Mouse (Mus musculus) midbrain, embryonic 16.5 days (tissue): ENCODE results near the gene Gm281. TPM values are rescaled to one million over a fixed set of nuclear protein-coding genes. Genes with fewer than 3 reads are reported as not detected.
A peak's percentile ranks its signal among the peaks of the same experiment; 100 is the strongest.

ENCODE experiments used
- ATAC-seq: fragments of 200-750 bp; cut with Nextera tagmentation; 2 replicates; pipeline ENCODE4 v1.8.0; 2017; ENCODE audit warnings: moderate TSS enrichment
- H3K27ac ChIP-seq: fragments of 300-500 bp; sonication (generic); 2 replicates; pipeline ENCODE4 v1.5.1; 2014; ENCODE audit warnings: mild to moderate bottlenecking, low read length, mixed read lengths
- H3K27me3 ChIP-seq: fragments of 300-500 bp; sonication (generic); 2 replicates; pipeline ENCODE4 v1.6.1; 2014; ENCODE audit warnings: low read depth, low read length, mixed read lengths; ENCODE audit not compliant: control insufficient read depth, insufficient read depth
- H3K36me3 ChIP-seq: fragments of 300-500 bp; sonication (generic); 2 replicates; pipeline ENCODE4 v1.6.1; 2014; ENCODE audit warnings: mild to moderate bottlenecking, low read length, moderate library complexity, mixed read lengths; ENCODE audit not compliant: control insufficient read depth, insufficient read depth
- H3K4me1 ChIP-seq: fragments of 300-500 bp; sonication (generic); 2 replicates; pipeline ENCODE4 v1.6.1; 2014; ENCODE audit warnings: mild to moderate bottlenecking, low read length, mixed read lengths; ENCODE audit not compliant: control insufficient read depth, insufficient read depth
- H3K4me2 ChIP-seq: fragments of 300-500 bp; sonication (generic); 2 replicates; pipeline ENCODE4 v1.6.1; 2014; ENCODE audit warnings: mild to moderate bottlenecking, low read length, mixed read lengths
- H3K4me3 ChIP-seq: fragments of 300-500 bp; sonication (generic); 2 replicates; pipeline ENCODE4 v1.5.1; 2014; ENCODE audit warnings: low read depth, mild to moderate bottlenecking, low read length, moderate library complexity, mixed read lengths
- H3K9ac ChIP-seq: fragments of 300-500 bp; sonication (generic); 2 replicates; pipeline ENCODE4 v1.6.1; 2014; ENCODE audit warnings: low read depth, low read length, mixed read lengths
- H3K9me3 ChIP-seq: fragments of 300-500 bp; sonication (generic); replicated peaks from 2 replicates; pipeline ENCODE4 v1.6.1; 2014; ENCODE audit warnings: mild to moderate bottlenecking, low read length, mixed read lengths; ENCODE audit not compliant: control insufficient read depth, poor library complexity, severe bottlenecking
- WGBS: fragments of 180-500 bp; shearing (Covaris S2); extraction: QIAGEN DNeasy Blood & Tissue Kit; methylation state at CpG from one replicate; pipeline ENCODE4 v1.1.7; 2014; 5-methylcytosine and 5-hydroxymethylcytosine counted together
- polyA plus RNA-seq: library from polyadenylated mRNA; unstranded; fragments of >200 nt; fragmentation: Nextera tagmentation; extraction: Ambion mirVana; gene quantifications from 2 replicates; pipeline ENCODE4 v1.2.1, GENCODE M21; 2015

The Gm281 gene
- polyA plus RNA-seq, 1 experiment from 2014 or later = not detected

- 89% methylated on average over 7 of the region's 7 CpGs for WGBS
- Histone ChIP-seq H3K4me1 (no peaks in the 10 kb centered on the region), H3K27me3 (no peaks in the 10 kb centered on the region), H3K9ac (no peak overlapping the region), H3K4me3 (no peak overlapping the region), H3K27ac (no peak overlapping the region), H3K36me3 (peaks cover 26% of the 10 kb centered on the region), H3K4me2 (no peak overlapping the region), H3K9me3 (no peaks in the 10 kb centered on the region)
- no peak for ATAC-seq
These were observed 34.1 kb upstream of the Gm281 start for GRCm38 (mm10) chr14:13948345-13948744.

- 92% methylated on average over 4 of the region's 4 CpGs for WGBS
- Histone ChIP-seq H3K9ac (no peak overlapping the region), H3K36me3 (peaks cover 19% of the 10 kb centered on the region), H3K27ac (no peak overlapping the region), H3K27me3 (no peaks in the 10 kb centered on the region), H3K9me3 (no peaks in the 10 kb centered on the region), H3K4me1 (no peaks in the 10 kb centered on the region), H3K4me2 (no peak overlapping the region), H3K4me3 (no peak overlapping the region)
- no peak for ATAC-seq
These were observed 30.4 kb upstream of the Gm281 start for GRCm38 (mm10) chr14:13944686-13945085.

GRCm38 (mm10) chr14:13934052-13934371 lies 19.7 kb upstream of the Gm281 start:
- no peak overlapping the region for H3K4me3 ChIP-seq
- H3K27me3 ChIP-seq = no peaks in the 10 kb centered on the region
- ATAC-seq = no peak
- H3K9ac ChIP-seq = no peak overlapping the region
- 0 out of 2 replicates have a peak, but pooled peaks cover 5% of the 10 kb centered on the region for H3K4me1 ChIP-seq
- WGBS = 53% methylated on average over 5 of the region's 5 CpGs
- peaks cover 3% of the 10 kb centered on the region; the same call in 1 of the 2 replicates for H3K9me3 ChIP-seq
- H3K36me3 ChIP-seq = no peaks in the 10 kb centered on the region
- H3K27ac ChIP-seq = no peak overlapping the region
- H3K4me2 ChIP-seq = peak overlapping the region; percentile 60

GRCm38 (mm10) chr14:13933290-13934051 lies 19.2 kb upstream of the Gm281 start:
- no peak overlapping the region for H3K27ac ChIP-seq
- peak overlapping the region; percentile 31 for H3K4me3 ChIP-seq
- no peaks in the 10 kb centered on the region for H3K36me3 ChIP-seq
- peak overlapping the region; percentile 60 for H3K4me2 ChIP-seq
- peak overlapping the region; percentile 45 for H3K9ac ChIP-seq
- WGBS = 29% methylated on average over 28 of the region's 31 CpGs
- peaks cover 3% of the 10 kb centered on the region; the same call in 1 of the 2 replicates for H3K9me3 ChIP-seq
- peak; percentile 87 for ATAC-seq
- H3K27me3 ChIP-seq = no peaks in the 10 kb centered on the region
- H3K4me1 ChIP-seq = 0 out of 2 replicates have a peak, but pooled peaks cover 5% of the 10 kb centered on the region

- Histone ChIP-seq H3K4me1 (no peaks in the 10 kb centered on the region), H3K27me3 (no peaks in the 10 kb centered on the region), H3K27ac (no peak overlapping the region), H3K36me3 (no peaks in the 10 kb centered on the region), H3K9me3 (no peaks in the 10 kb centered on the region), H3K4me3 (no peak overlapping the region), H3K4me2 (no peak overlapping the region), H3K9ac (no peak overlapping the region)
- peak; percentile 91 for ATAC-seq
- WGBS = 36% methylated on average over 3 of the region's 3 CpGs
These were observed 3.4 kb upstream of the Gm281 start for GRCm38 (mm10) chr14:13917630-13918029.

DNA sequence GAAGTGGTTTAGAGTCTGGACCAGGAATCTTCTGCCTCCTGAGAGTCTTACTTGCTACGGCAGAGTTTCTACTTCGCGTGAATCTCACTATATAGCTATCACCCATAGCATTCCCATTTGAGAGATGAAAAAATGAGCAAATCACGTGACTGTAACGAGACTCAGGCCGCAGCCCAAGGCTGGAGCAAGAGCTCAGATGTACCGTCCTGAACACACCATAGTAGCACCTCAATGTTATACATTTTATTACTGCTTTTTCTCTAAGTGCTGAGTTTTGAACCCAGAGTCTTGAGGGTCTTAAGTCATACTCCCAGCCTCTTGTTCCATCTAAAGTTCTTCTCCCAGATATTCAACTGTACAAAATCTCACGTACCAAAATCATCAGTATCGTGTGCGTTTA lies 2.9 kb upstream of the Gm281 start:
- ATAC-seq = peak; percentile 21; the same call in 1 of the 2 replicates
- WGBS = 90% methylated on average over 10 of the region's 10 CpGs

GRCm38 (mm10) chr14:13915207-13915606 lies 929 bp upstream of the Gm281 start:
- Histone ChIP-seq H3K27me3 (no peaks in the 10 kb centered on the region), H3K9me3 (no peaks in the 10 kb centered on the region), H3K4me2 (no peak overlapping the region), H3K4me1 (no peaks in the 10 kb centered on the region), H3K27ac (no peak overlapping the region), H3K36me3 (no peaks in the 10 kb centered on the region), H3K4me3 (no peak overlapping the region), H3K9ac (no peak overlapping the region)
- peak; percentile 47 for ATAC-seq
- WGBS = 56% methylated on average over 4 of the region's 4 CpGs

More for the DNA sequence above, 2.9 kb upstream of the Gm281 start:
- H3K27ac ChIP-seq = no peak overlapping the region
- no peak overlapping the region for H3K9ac ChIP-seq
- no peaks in the 10 kb centered on the region for H3K27me3 ChIP-seq
- H3K4me2 ChIP-seq = no peak overlapping the region
- H3K4me1 ChIP-seq = no peaks in the 10 kb centered on the region
- no peaks in the 10 kb centered on the region for H3K9me3 ChIP-seq
- no peaks in the 10 kb centered on the region for H3K36me3 ChIP-seq
- H3K4me3 ChIP-seq = no peak overlapping the region

DNA sequence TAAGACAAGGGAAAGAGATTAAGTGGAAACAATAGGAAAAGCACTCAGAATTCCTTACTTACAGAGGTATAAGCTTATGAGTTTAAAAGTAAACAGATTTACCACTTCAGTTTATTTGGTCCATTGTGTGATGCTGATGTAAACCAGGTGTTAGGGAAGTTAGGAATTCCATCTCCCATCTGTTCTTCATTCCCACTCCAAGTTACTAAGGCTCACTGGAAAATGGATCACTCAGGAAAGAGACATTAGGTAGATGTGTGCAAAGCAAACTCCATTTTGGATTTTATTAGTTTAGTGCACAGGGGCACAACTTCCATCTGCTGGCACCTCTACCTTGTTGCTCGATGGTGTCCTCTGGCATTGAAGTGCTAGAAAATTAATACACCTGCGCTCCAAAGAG lies 4.1 kb downstream of the Gm281 start:
- no peak for ATAC-seq

GRCm38 (mm10) chr14:13907145-13907544 lies 7.1 kb downstream of the Gm281 start:
- Histone ChIP-seq H3K4me1 (no peaks in the 10 kb centered on the region), H3K27ac (no peak overlapping the region), H3K9ac (no peak overlapping the region), H3K36me3 (no peaks in the 10 kb centered on the region), H3K4me2 (no peak overlapping the region), H3K9me3 (no peaks in the 10 kb centered on the region), H3K27me3 (no peaks in the 10 kb centered on the region), H3K4me3 (no peak overlapping the region)
- 86% methylated on average over 7 of the region's 7 CpGs for WGBS
- ATAC-seq = no peak

More for the DNA sequence above, 4.1 kb downstream of the Gm281 start:
- H3K9me3 ChIP-seq = no peaks in the 10 kb centered on the region
- H3K4me1 ChIP-seq = no peaks in the 10 kb centered on the region
- no peak overlapping the region for H3K4me2 ChIP-seq
- H3K27me3 ChIP-seq = no peaks in the 10 kb centered on the region
- no peaks in the 10 kb centered on the region for H3K36me3 ChIP-seq
- H3K27ac ChIP-seq = no peak overlapping the region
- no peak overlapping the region for H3K4me3 ChIP-seq
- WGBS = 86% methylated on average over 2 of the region's 2 CpGs
- no peak overlapping the region for H3K9ac ChIP-seq
